Mouse (Mus musculus) heart, postnatal 10 days (tissue): Measurements from ENCODE around the gene Rbms1. TPM values are rescaled to one million over a fixed set of nuclear protein-coding genes. Genes with fewer than 3 reads are reported as not detected.

Experiments
- DNase-seq, 2 experiments: peaks; one replicate each; pipeline ENCODE4 v3.0.0; 2021
- intact Hi-C: fragments of 180-260 bp; cut with DNase I; formaldehyde crosslinking; loops from one replicate; pipeline ENCODE4 v1.15.1; 2025
- total RNA-seq, 2 experiments: library from RNA; stranded (reverse); gene quantifications; 2 replicates each; pipeline ENCODE4 v1.2.3; 2021

Gene Rbms1
- total RNA-seq, 2 experiments from 2014 or later = 87.5 to 89.3 TPM

GRCm38 (mm10) chr2:60880789-60881570 lies 82.0 kb downstream of the Rbms1 start:
- intact Hi-C loops = loop anchor here (2.0 to 5.0 kb wide), 2 partner anchors 69 to 82 kb away; partner anchors contain the start of gene Rbms1
- DNase-seq = peak; percentile 73 to 84

GRCm38 (mm10) chr2:60879966-60880788 lies 82.8 kb downstream of the Rbms1 start:
- no peak for DNase-seq
- intact Hi-C loops = loop anchor here (2.0 to 5.0 kb wide), 3 partner anchors 38 to 83 kb away; partner anchors contain the start of gene Rbms1

GRCm38 (mm10) chr2:60879141-60879818 lies 83.7 kb downstream of the Rbms1 start:
- intact Hi-C loops = loop anchor here (5.0 kb wide), 1 partner anchor 37 kb away; no protein-coding TSS in a partner anchor
- DNase-seq = no peak

GRCm38 (mm10) chr2:60877543-60878386 lies 85.2 kb downstream of the Rbms1 start:
- intact Hi-C loops = loop anchor here (5.0 kb wide), 1 partner anchor 35 kb away; no protein-coding TSS in a partner anchor
- DNase-seq = peak; percentile 41

GRCm38 (mm10) chr2:60876891-60877290 lies 86.1 kb downstream of the Rbms1 start:
- no peak for DNase-seq
- intact Hi-C loops = loop anchor here (5.0 kb wide), 1 partner anchor 35 kb away; no protein-coding TSS in a partner anchor

- intact Hi-C loops = no loop called here
- DNase-seq = peak in 1 of 2 experiments; percentile 36
Observed at GRCm38 (mm10) chr2:60872095-60872811, 90.7 kb downstream of the Rbms1 start.

GRCm38 (mm10) chr2:60871001-60871400 lies 92.0 kb downstream of the Rbms1 start:
- intact Hi-C loops = loop anchor here (2.0 kb wide), 1 partner anchor 14 kb away; no protein-coding TSS in a partner anchor
- peak; percentile 30 to 45 for DNase-seq

GRCm38 (mm10) chr2:60870450-60870849 lies 92.5 kb downstream of the Rbms1 start:
- intact Hi-C loops = loop anchor here (2.0 kb wide), 1 partner anchor 14 kb away; no protein-coding TSS in a partner anchor
- DNase-seq = no peak

GRCm38 (mm10) chr2:60869001-60869743 lies 93.8 kb downstream of the Rbms1 start:
- no peak for DNase-seq
- intact Hi-C loops = no loop called here

GRCm38 (mm10) chr2:60868060-60868662 lies 94.8 kb downstream of the Rbms1 start:
- no peak for DNase-seq
- intact Hi-C loops = no loop called here

- DNase-seq = no peak
- intact Hi-C loops = no loop called here
Observed at GRCm38 (mm10) chr2:60867304-60867703, 95.7 kb downstream of the Rbms1 start.

- DNase-seq = no peak
- intact Hi-C loops = no loop called here
Observed at GRCm38 (mm10) chr2:60865869-60866268, 97.1 kb downstream of the Rbms1 start.

- DNase-seq = no peak
- intact Hi-C loops = no loop called here
Observed at GRCm38 (mm10) chr2:60864977-60865376, 98.0 kb downstream of the Rbms1 start.

- no peak for DNase-seq
- intact Hi-C loops = no loop called here
Observed at GRCm38 (mm10) chr2:60864256-60864795, 98.7 kb downstream of the Rbms1 start.

- intact Hi-C loops = no loop called here
- peak; percentile 65 to 78 for DNase-seq
Observed at GRCm38 (mm10) chr2:60863827-60864226, 99.2 kb downstream of the Rbms1 start.

- intact Hi-C loops = no loop called here
- no peak for DNase-seq
Observed at GRCm38 (mm10) chr2:60862913-60863711, 99.9 kb downstream of the Rbms1 start.

- DNase-seq = no peak
- intact Hi-C loops = no loop called here
Observed at GRCm38 (mm10) chr2:60858116-60858515, 104.9 kb downstream of the Rbms1 start.
